Mouse (Mus musculus) embryonic fibroblast, embryonic 13.5 days (primary cell): ENCODE measurements around the gene Dctpp1. TPM values are rescaled to one million over a fixed set of nuclear protein-coding genes. Genes with fewer than 3 reads are reported as not detected.
A peak's percentile ranks its signal among the peaks of the same experiment; 100 is the strongest.

ENCODE experiments used
- H3K27ac ChIP-seq: 2 replicates; pipeline ENCODE4 v1.5.1; 2012; ENCODE audit warnings: low read length, control low read depth, inconsistent platforms; ENCODE audit not compliant: insufficient read depth
- H3K4me1 ChIP-seq: 2 replicates; pipeline ENCODE4 v1.6.1; 2011; ENCODE audit warnings: low read length; ENCODE audit not compliant: control insufficient read depth, insufficient read depth
- H3K4me3 ChIP-seq: 2 replicates; pipeline ENCODE4 v1.5.1; 2011; ENCODE audit warnings: mild to moderate bottlenecking, control low read depth, low read length; ENCODE audit not compliant: insufficient read depth
- CTCF ChIP-seq: IDR thresholded peaks from 2 replicates; pipeline ENCODE4 v1.5.1; 2011; ENCODE audit warnings: mild to moderate bottlenecking, control low read depth, low read length, moderate library complexity, borderline replicate concordance; ENCODE audit not compliant: insufficient read depth
- POLR2A ChIP-seq: IDR thresholded peaks from 2 replicates; pipeline ENCODE4 v1.6.1; 2011; ENCODE audit warnings: low read depth, mild to moderate bottlenecking, control low read depth, low read length, moderate library complexity
- polyA plus RNA-seq: library from polyadenylated mRNA; stranded (reverse); fragments of >200 nt; gene quantifications from 2 replicates; pipeline ENCODE4 v1.2.4, GENCODE M21; 2011; ENCODE audit warnings: low read depth; ENCODE audit not compliant: missing spikeins, insufficient read length

The Dctpp1 gene
- polyA plus RNA-seq, 1 experiment = 30.6 TPM

GRCm38 (mm10) chr7:127233368-127233749, 27.1 kb downstream of the Dctpp1 start:
- TF ChIP-seq CTCF = no peak
- no peak for TF ChIP-seq POLR2A
- peak overlapping the region; percentile 89 for H3K4me3 ChIP-seq
- peaks cover 2% of the 10 kb centered on the region; the same call in 1 of the 2 replicates for H3K4me1 ChIP-seq
- H3K27ac ChIP-seq = peak overlapping the region; percentile 62

GRCm38 (mm10) chr7:127232622-127233367, 27.7 kb downstream of the Dctpp1 start, which contains the start of the genes Zfp553 and Sept1:
TSS of gene Zfp553 (plus strand) at chr7:127233061.
TSS of gene Sept1 (minus strand) at chr7:127233130.
- H3K4me3 ChIP-seq = peak within 1 kb of the TSS; percentile 89
- peaks cover 2% of the 10 kb centered on the region; the same call in 1 of the 2 replicates for H3K4me1 ChIP-seq
- peak; percentile 80 for TF ChIP-seq POLR2A
- TF ChIP-seq CTCF = no peak
- H3K27ac ChIP-seq = peak within 1 kb of the TSS; percentile 88

- peaks cover 2% of the 10 kb centered on the region; the same call in 1 of the 2 replicates for H3K4me1 ChIP-seq
- H3K27ac ChIP-seq = peak overlapping the region; percentile 88
- TF ChIP-seq POLR2A = no peak
- TF ChIP-seq CTCF = no peak
- H3K4me3 ChIP-seq = peak overlapping the region; percentile 89
Measured at GRCm38 (mm10) chr7:127231826-127232621, 28.5 kb downstream of the Dctpp1 start.

GRCm38 (mm10) chr7:127231376-127231775, 29.1 kb downstream of the Dctpp1 start:
- H3K4me1 ChIP-seq = peaks cover 2% of the 10 kb centered on the region; the same call in 1 of the 2 replicates
- H3K4me3 ChIP-seq = peak overlapping the region; percentile 89
- H3K27ac ChIP-seq = no peak overlapping the region
- TF ChIP-seq POLR2A (no peak; the same call in 1 of the 2 replicates), CTCF (no peak)

GRCm38 (mm10) chr7:127228615-127229303, 31.8 kb downstream of the Dctpp1 start:
- Histone ChIP-seq H3K4me1 (peaks cover 2% of the 10 kb centered on the region; the same call in 1 of the 2 replicates), H3K4me3 (no peak overlapping the region), H3K27ac (no peak overlapping the region)
- TF ChIP-seq CTCF (peak; percentile 58; the same call in 1 of the 2 replicates), POLR2A (0 out of 2 replicates have a peak, but pooled peaks have one; percentile 36)

GRCm38 (mm10) chr7:127225147-127225995, 35.1 kb downstream of the Dctpp1 start:
- Histone ChIP-seq H3K4me3 (no peak overlapping the region), H3K4me1 (no peaks in the 10 kb centered on the region), H3K27ac (no peak overlapping the region)
- TF ChIP-seq CTCF (no peak), POLR2A (no peak)

GRCm38 (mm10) chr7:127224616-127225015, 35.9 kb downstream of the Dctpp1 start:
- H3K27ac ChIP-seq = no peak overlapping the region
- no peaks in the 10 kb centered on the region for H3K4me1 ChIP-seq
- H3K4me3 ChIP-seq = no peak overlapping the region
- TF ChIP-seq CTCF (no peak), POLR2A (no peak)

GRCm38 (mm10) chr7:127223515-127224478, 36.7 kb downstream of the Dctpp1 start:
- Histone ChIP-seq H3K4me3 (no peak overlapping the region), H3K27ac (no peak overlapping the region), H3K4me1 (no peaks in the 10 kb centered on the region)
- no peak for TF ChIP-seq POLR2A
- TF ChIP-seq CTCF = no peak
